Mouse (Mus musculus) cerebellum, adult 2 months (tissue): ENCODE results near the gene Slc16a13. TPM values are rescaled to one million over a fixed set of nuclear protein-coding genes. Genes with fewer than 3 reads are reported as not detected.

Experiments used
- DNase-seq, 2 experiments: peaks; one replicate each; pipeline ENCODE4 v3.0.0; 2021
- H3K27ac ChIP-seq: fragments of 200-500 bp; 2 replicates; pipeline ENCODE4 v1.5.1; 2012; ENCODE audit warnings: low read length, control low read depth, inconsistent platforms; ENCODE audit not compliant: insufficient read depth
- H3K27me3 ChIP-seq: fragments of 200-500 bp; 2 replicates; pipeline ENCODE4 v1.6.1; 2012; ENCODE audit warnings: inconsistent platforms, mild to moderate bottlenecking, low read length, moderate library complexity; ENCODE audit not compliant: control insufficient read depth, insufficient read depth
- H3K4me1 ChIP-seq: fragments of 200-500 bp; 2 replicates; pipeline ENCODE4 v1.6.1; 2011; ENCODE audit warnings: low read length; ENCODE audit not compliant: control insufficient read depth, insufficient read depth
- H3K4me3 ChIP-seq: fragments of 200-500 bp; replicated peaks from 2 replicates; pipeline ENCODE3; 2011; ENCODE audit warnings: mild to moderate bottlenecking, low read depth, low read length, control low read depth; ENCODE audit not compliant: insufficient read depth
- CTCF ChIP-seq: fragments of 200-500 bp; IDR thresholded peaks from 2 replicates; pipeline ENCODE4 v1.5.1; 2011; ENCODE audit warnings: low read depth, mild to moderate bottlenecking, control low read depth, low read length, moderate library complexity, borderline replicate concordance; ENCODE audit not compliant: insufficient read depth
- POLR2A ChIP-seq: fragments of 200-500 bp; IDR thresholded peaks from 2 replicates; pipeline ENCODE4 v1.6.1; 2011; ENCODE audit warnings: low read length, control low read depth, borderline replicate concordance; ENCODE audit not compliant: insufficient read depth
- WGBS: fragments of 180-500 bp; shearing (Covaris S2); methylation state at CpG from one replicate; pipeline ENCODE4 v1.1.7; 2018; 5-methylcytosine and 5-hydroxymethylcytosine counted together
- polyA plus RNA-seq: library from polyadenylated mRNA; depleted of rRNA; stranded (reverse); fragments of >200 nt; gene quantifications from 2 replicates; pipeline ENCODE4 v1.2.3, GENCODE M21; 2012

Gene Slc16a13
- polyA plus RNA-seq, 1 experiment = 8.8 TPM

DNA sequence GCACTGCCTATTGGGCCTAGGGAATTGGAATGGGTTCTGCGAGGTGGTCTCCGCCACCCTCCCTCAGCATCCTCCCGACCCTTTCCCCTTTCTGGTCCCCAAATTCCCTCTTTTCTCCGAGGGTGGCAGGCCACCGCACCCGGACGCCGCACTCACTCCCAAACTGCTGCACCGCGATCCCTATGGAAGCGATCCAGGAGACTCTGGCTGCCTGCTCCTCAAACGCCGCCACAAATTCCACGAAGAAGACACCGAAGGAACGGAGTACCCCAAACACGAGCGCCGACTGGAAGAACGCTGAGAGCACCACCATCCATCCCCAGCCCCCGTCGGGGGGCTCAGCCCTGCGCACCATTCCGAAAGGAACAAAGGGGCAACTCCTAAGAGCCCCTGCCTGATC, 541 bp downstream of the Slc16a13 start:
- TF ChIP-seq CTCF (no peak), POLR2A (no peak)
- peaks cover 10% of the 10 kb centered on the region for H3K4me1 ChIP-seq
- H3K4me3 ChIP-seq = peak overlapping the region; percentile 82
- H3K27me3 ChIP-seq = no peaks in the 10 kb centered on the region
- 1% methylated on average over 24 of the region's 24 CpGs for WGBS
- H3K27ac ChIP-seq = peak overlapping the region; percentile 88
- DNase-seq = peak; percentile 70 to 75

- H3K4me1 ChIP-seq = peaks cover 10% of the 10 kb centered on the region
- H3K27ac ChIP-seq = peak overlapping the region; percentile 88
- WGBS = 36% methylated on average over 7 of the region's 7 CpGs
- TF ChIP-seq POLR2A = no peak
- no peak for TF ChIP-seq CTCF
- peak overlapping the region; percentile 82 for H3K4me3 ChIP-seq
- H3K27me3 ChIP-seq = no peaks in the 10 kb centered on the region
- DNase-seq = no peak
Observed at GRCm38 (mm10) chr11:70219873-70220272, 991 bp downstream of the Slc16a13 start.

GRCm38 (mm10) chr11:70218741-70219470, 2.0 kb downstream of the Slc16a13 start:
- Histone ChIP-seq H3K4me1 (peaks cover 10% of the 10 kb centered on the region), H3K27ac (peak overlapping the region; percentile 47; the same call in 1 of the 2 replicates), H3K27me3 (no peaks in the 10 kb centered on the region), H3K4me3 (peak overlapping the region; percentile 82)
- DNase-seq = peak in 1 of 2 experiments; percentile 42
- 66% methylated on average over 15 of the region's 15 CpGs for WGBS
- TF ChIP-seq CTCF = no peak

DNA sequence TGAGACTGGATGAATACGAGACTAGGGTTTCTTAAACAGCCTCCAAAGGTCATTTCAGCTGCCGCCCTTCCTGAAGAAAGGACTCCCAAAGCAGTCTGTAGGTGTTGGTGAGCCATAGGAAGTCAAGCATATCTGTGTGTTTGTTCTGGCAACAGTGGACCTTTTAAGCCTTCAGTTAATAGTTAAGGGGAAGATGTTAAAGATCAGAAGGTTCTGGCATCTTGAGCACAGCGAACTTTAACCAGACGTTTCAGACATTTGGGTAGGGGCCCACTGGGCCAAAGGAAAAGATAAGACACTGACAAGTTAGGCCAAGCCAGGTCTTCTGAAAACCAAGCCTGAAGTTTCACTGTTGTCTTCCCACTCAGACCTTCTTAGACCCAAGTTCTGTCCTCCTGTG, 2.8 kb downstream of the Slc16a13 start:
- H3K27me3 ChIP-seq = no peaks in the 10 kb centered on the region
- no peak for DNase-seq
- peaks cover 10% of the 10 kb centered on the region for H3K4me1 ChIP-seq
- TF ChIP-seq CTCF (no peak), POLR2A (no peak)
- H3K4me3 ChIP-seq = no peak overlapping the region
- 84% methylated on average over 4 of the region's 4 CpGs for WGBS
- H3K27ac ChIP-seq = no peak overlapping the region

GRCm38 (mm10) chr11:70216103-70216502, 4.8 kb downstream of the Slc16a13 start:
- Histone ChIP-seq H3K27ac (no peak overlapping the region), H3K4me1 (peaks cover 21% of the 10 kb centered on the region), H3K4me3 (peak overlapping the region; percentile 80), H3K27me3 (no peaks in the 10 kb centered on the region)
- 48% methylated on average over 3 of the region's 3 CpGs for WGBS
- DNase-seq = peak in 1 of 2 experiments; percentile 24
- TF ChIP-seq POLR2A = no peak
- no peak for TF ChIP-seq CTCF

GRCm38 (mm10) chr11:70215301-70215700, 5.6 kb downstream of the Slc16a13 start:
- H3K4me1 ChIP-seq = peaks cover 21% of the 10 kb centered on the region
- no peak for TF ChIP-seq POLR2A
- TF ChIP-seq CTCF = no peak
- peak overlapping the region; percentile 99 for H3K27ac ChIP-seq
- WGBS = 8% methylated on average over 22 of the region's 22 CpGs
- H3K4me3 ChIP-seq = peak overlapping the region; percentile 80
- no peaks in the 10 kb centered on the region for H3K27me3 ChIP-seq
- DNase-seq = peak; percentile 51 to 67

DNA sequence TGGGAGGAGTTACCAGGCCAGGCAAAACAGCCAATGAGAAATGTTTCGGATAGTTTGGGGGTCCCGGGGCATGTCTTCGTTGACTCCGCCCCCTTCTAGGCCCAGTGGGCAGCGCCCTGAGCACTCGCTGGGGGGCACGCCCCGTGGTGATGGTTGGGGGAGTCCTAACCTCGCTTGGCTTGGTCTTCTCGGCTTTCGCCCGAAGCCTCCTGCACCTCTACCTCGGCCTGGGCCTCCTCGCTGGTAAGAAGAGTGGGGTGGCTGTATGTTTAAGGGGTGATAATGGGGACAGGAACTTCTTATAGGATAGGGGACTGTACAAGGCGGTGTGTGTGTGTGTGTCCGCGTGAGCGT, 6.0 kb downstream of the Slc16a13 start:
- H3K27ac ChIP-seq = peak overlapping the region; percentile 99
- H3K4me3 ChIP-seq = peak overlapping the region; percentile 80
- WGBS = 6% methylated on average over 18 of the region's 18 CpGs
- H3K27me3 ChIP-seq = no peaks in the 10 kb centered on the region
- TF ChIP-seq POLR2A (no peak), CTCF (no peak)
- peaks cover 21% of the 10 kb centered on the region for H3K4me1 ChIP-seq
- no peak for DNase-seq

DNA sequence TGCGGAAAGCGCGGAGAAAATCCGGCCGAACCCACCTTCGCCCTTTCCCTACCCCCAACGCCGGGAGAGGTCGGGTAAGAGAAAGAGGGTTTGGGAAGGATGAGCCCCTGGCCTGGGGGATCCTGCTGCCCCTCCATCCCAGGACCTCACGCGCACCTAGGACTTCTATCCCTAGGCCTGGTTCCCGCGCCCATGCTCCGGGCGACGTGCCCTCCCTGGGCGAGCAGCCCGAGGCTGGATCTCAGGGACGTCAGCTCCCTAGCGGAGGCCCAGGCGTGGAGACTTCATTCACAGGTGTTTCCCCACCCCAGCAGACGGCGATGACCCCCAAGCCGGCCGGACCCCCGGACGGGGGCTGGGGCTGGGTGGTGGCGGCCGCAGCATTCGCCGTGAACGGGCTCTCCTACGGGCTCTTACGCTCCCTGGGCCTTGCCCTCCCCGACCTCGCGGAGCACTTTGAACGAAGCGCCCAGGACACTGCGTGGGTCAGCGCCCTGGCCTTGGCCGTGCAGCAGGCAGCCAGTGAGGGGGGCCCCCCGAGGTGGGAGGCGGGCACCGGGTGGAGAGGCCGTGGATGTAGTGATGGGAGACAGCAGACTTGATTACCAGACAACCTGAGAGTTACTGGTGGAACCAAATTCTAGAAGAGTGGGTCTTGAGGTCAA, 6.5 kb downstream of the Slc16a13 start:
- TF ChIP-seq CTCF = no peak
- peak; percentile 17; the same call in 1 of the 2 replicates for TF ChIP-seq POLR2A
- WGBS = under 1% methylated on average over 46 of the region's 46 CpGs
- Histone ChIP-seq H3K4me1 (peaks cover 20% of the 10 kb centered on the region), H3K27ac (peak overlapping the region; percentile 99), H3K4me3 (peak overlapping the region; percentile 80), H3K27me3 (no peaks in the 10 kb centered on the region)
- peak; percentile 73 to 81 for DNase-seq

GRCm38 (mm10) chr11:70213736-70214135, 7.1 kb downstream of the Slc16a13 start:
- peak; percentile 85 to 88 for DNase-seq
- TF ChIP-seq POLR2A (peak; percentile 71; the same call in 1 of the 2 replicates), CTCF (no peak; the same call in 1 of the 2 replicates)
- Histone ChIP-seq H3K4me3 (peak overlapping the region; percentile 80), H3K27ac (peak overlapping the region; percentile 99), H3K27me3 (no peaks in the 10 kb centered on the region), H3K4me1 (peaks cover 14% of the 10 kb centered on the region)
- WGBS = 2% methylated on average over 26 of the region's 26 CpGs
